Mouse (Mus musculus) spleen, embryonic (tissue): ENCODE measurements at regions not wholly inside any gene's neighbourhood (a gene's known extent, or its start where the extent isn't known, plus 50 kb on each side); places are given as distances from the start of the nearest gene placed in this dataset.
"Not testable (repeated sequence)": the region's sequence is repeated elsewhere in the genome, so short reads cannot be mapped to it uniquely, and the experiment has no call there.

Experiments used
- CTCF ChIA-PET: fragments of 350-600 bp; sonication (Branson Sonifier 250); formaldehyde crosslinking; loops from one replicate; lab custom pipeline; 2022; lab: Charles Lee

GRCm38 (mm10) chr8:113916649-113917048 is 68.1 kb upstream of the Adamts18 start:
- CTCF ChIA-PET: no interaction called here

GRCm38 (mm10) chr8:113917197-113917596 is 68.7 kb upstream of the Adamts18 start:
- CTCF ChIA-PET: interaction anchor here (0.6 kb wide), 1 partner anchor 268 kb away, joined by 11 read pairs; no protein-coding TSS in a partner anchor

GRCm38 (mm10) chr8:113920306-113920705 is 71.8 kb upstream of the Adamts18 start:
- CTCF ChIA-PET: no interaction called here

- CTCF ChIA-PET: no interaction called here
These were observed 74.8 kb upstream of the Adamts18 start for GRCm38 (mm10) chr8:113923381-113923780.

- CTCF ChIA-PET: no interaction called here
These were observed 105.2 kb upstream of the Adamts18 start for GRCm38 (mm10) chr8:113953721-113954120.

- CTCF ChIA-PET: no interaction called here
These were observed 108.0 kb upstream of the Adamts18 start for GRCm38 (mm10) chr8:113956439-113957043.

- CTCF ChIA-PET: no interaction called here
These were observed 109.3 kb upstream of the Adamts18 start for GRCm38 (mm10) chr8:113957821-113958220.

GRCm38 (mm10) chr8:113975810-113976209 is 127.3 kb upstream of the Adamts18 start:
- CTCF ChIA-PET: no interaction called here

GRCm38 (mm10) chr8:113976626-113977025 is 128.1 kb upstream of the Adamts18 start:
- CTCF ChIA-PET: no interaction called here

- CTCF ChIA-PET: no interaction called here
These were observed 128.5 kb upstream of the Adamts18 start for GRCm38 (mm10) chr8:113977072-113977471.

- CTCF ChIA-PET: no interaction called here
These were observed 130.4 kb upstream of the Adamts18 start for GRCm38 (mm10) chr8:113978946-113979345.

GRCm38 (mm10) chr8:113979837-113980236 is 131.3 kb upstream of the Adamts18 start:
- CTCF ChIA-PET: no interaction called here

- CTCF ChIA-PET: interaction anchor here (0.6 kb wide), 1 partner anchor 22 kb away, joined by 9 read pairs; no protein-coding TSS in a partner anchor
These were observed 132.8 kb upstream of the Adamts18 start for GRCm38 (mm10) chr8:113981339-113981738.

- CTCF ChIA-PET: interaction anchor here (0.6 kb wide), 1 partner anchor 326 kb away, joined by 3 read pairs; no protein-coding TSS in a partner anchor
These were observed 136.3 kb upstream of the Adamts18 start for GRCm38 (mm10) chr8:113984845-113985244.

GRCm38 (mm10) chr8:113985471-113985870 is 136.9 kb upstream of the Adamts18 start:
- CTCF ChIA-PET: no interaction called here

- CTCF ChIA-PET: interaction anchor here (0.7 kb wide), 1 partner anchor 36 kb away, joined by 5 read pairs; no protein-coding TSS in a partner anchor
These were observed 137.4 kb upstream of the Adamts18 start for GRCm38 (mm10) chr8:113985948-113986347.

GRCm38 (mm10) chr8:113990718-113991117 is 142.2 kb upstream of the Adamts18 start:
- CTCF ChIA-PET: no interaction called here

- CTCF ChIA-PET: no interaction called here
These were observed 134.5 kb upstream of the Nudt7 start for GRCm38 (mm10) chr8:113998881-113999280.

- CTCF ChIA-PET: no interaction called here
These were observed 131.7 kb upstream of the Nudt7 start for GRCm38 (mm10) chr8:114001674-114002073.

GRCm38 (mm10) chr8:114004436-114004835 is 128.9 kb upstream of the Nudt7 start:
- CTCF ChIA-PET: no interaction called here

- CTCF ChIA-PET: no interaction called here
These were observed 126.8 kb upstream of the Nudt7 start for GRCm38 (mm10) chr8:114006587-114006986.

GRCm38 (mm10) chr8:114007103-114007502 is 126.3 kb upstream of the Nudt7 start:
- CTCF ChIA-PET: no interaction called here

- CTCF ChIA-PET: no interaction called here
These were observed 115.0 kb upstream of the Nudt7 start for GRCm38 (mm10) chr8:114018364-114018763.

- CTCF ChIA-PET: not testable (repeated sequence)
These were observed 103.2 kb upstream of the Nudt7 start for GRCm38 (mm10) chr8:114030141-114030540.
